Mouse (Mus musculus) limb, embryonic 11.5 days (tissue): ENCODE results near the gene Mob4. TPM values are rescaled to one million over a fixed set of nuclear protein-coding genes. Genes with fewer than 3 reads are reported as not detected.

Experiments
- ATAC-seq: fragments of 200-750 bp; cut with Nextera tagmentation; 2 replicates; pipeline ENCODE4 v1.8.0; 2017; ENCODE audit warnings: low read depth; ENCODE audit not compliant: insufficient number of reproducible peaks, low FRiP score, low TSS enrichment
- DNase-seq: peaks from one replicate; pipeline ENCODE4 v3.0.0-alpha.2; 2015; ENCODE audit warnings: low spot score
- H3K27ac ChIP-seq: fragments of 300-500 bp; sonication (generic); replicated peaks from 2 replicates; pipeline ENCODE4 v1.5.1; 2014; ENCODE audit warnings: low read depth, mild to moderate bottlenecking, low read length
- H3K27me3 ChIP-seq: fragments of 300-500 bp; sonication (generic); 2 replicates; pipeline ENCODE4 v1.6.1; 2014; ENCODE audit warnings: mild to moderate bottlenecking, low read length, mixed read lengths; ENCODE audit not compliant: control insufficient read depth, insufficient read depth
- H3K36me3 ChIP-seq: fragments of 300-500 bp; sonication (generic); 2 replicates; pipeline ENCODE4 v1.6.1; 2014; ENCODE audit warnings: mild to moderate bottlenecking, low read length, moderate library complexity, mixed read lengths; ENCODE audit not compliant: control insufficient read depth, insufficient read depth
- H3K4me1 ChIP-seq: fragments of 300-500 bp; sonication (generic); 2 replicates; pipeline ENCODE4 v1.6.1; 2014; ENCODE audit warnings: low read length, mixed read lengths; ENCODE audit not compliant: control insufficient read depth, insufficient read depth
- H3K4me2 ChIP-seq: fragments of 300-500 bp; sonication (generic); 2 replicates; pipeline ENCODE4 v1.6.1; 2014; ENCODE audit warnings: low read depth, mild to moderate bottlenecking, moderate library complexity; ENCODE audit not compliant: severe bottlenecking
- H3K4me3 ChIP-seq: fragments of 300-500 bp; sonication (generic); 2 replicates; pipeline ENCODE4 v1.5.1; 2014; ENCODE audit warnings: low read depth, low read length
- H3K9ac ChIP-seq: fragments of 300-500 bp; sonication (generic); 2 replicates; pipeline ENCODE4 v1.6.1; 2014; ENCODE audit warnings: mild to moderate bottlenecking, low read length
- H3K9me3 ChIP-seq: fragments of 300-500 bp; sonication (generic); 2 replicates; pipeline ENCODE4 v1.6.1; 2016; ENCODE audit warnings: low read length; ENCODE audit not compliant: control insufficient read depth
- WGBS: fragments of 180-500 bp; shearing (Covaris S2); extraction: QIAGEN DNeasy Blood & Tissue Kit; methylation state at CpG from one replicate; pipeline ENCODE4 v1.1.7; 2014; 5-methylcytosine and 5-hydroxymethylcytosine counted together
- polyA plus RNA-seq: library from polyadenylated mRNA; unstranded; fragments of >200 nt; fragmentation: Nextera tagmentation; extraction: Ambion mirVana; gene quantifications from 2 replicates; pipeline ENCODE4 v1.2.1, GENCODE M21; 2014

The Mob4 gene
- polyA plus RNA-seq = 149 and 155 TPM in 2 replicates

- H3K27me3 ChIP-seq = no peaks in the 10 kb centered on the region
These were observed at the start of gene Mob4 for GRCm38 (mm10) chr1:55130943-55131401. TSS of gene Mob4 (plus strand) at chr1:55131231.

GRCm38 (mm10) chr1:55082106-55082505, 48.9 kb upstream of the Mob4 start:
- Histone ChIP-seq H3K27me3 (no peaks in the 10 kb centered on the region), H3K27ac (no peak overlapping the region), H3K36me3 (peaks cover 35% of the 10 kb centered on the region), H3K9me3 (no peaks in the 10 kb centered on the region; the same call in 1 of the 2 replicates), H3K4me1 (peaks cover 8% of the 10 kb centered on the region), H3K9ac (no peak overlapping the region), H3K4me2 (no peak overlapping the region), H3K4me3 (no peak overlapping the region)
- WGBS = 74% methylated on average over 1 of the region's 1 CpGs
- no peak for ATAC-seq
- DNase-seq = no peak

More at GRCm38 (mm10) chr1:55130943-55131401, at the start of gene Mob4:
- DNase-seq (peak; percentile 95), ATAC-seq (peak; percentile 98)
- peak within 1 kb of the TSS; percentile 96 for H3K27ac ChIP-seq
- H3K9ac ChIP-seq = peak within 1 kb of the TSS; percentile 98
- WGBS = 0% methylated on average over 41 of the region's 42 CpGs
- H3K36me3 ChIP-seq = no peaks in the 10 kb centered on the region
- no peaks in the 10 kb centered on the region for H3K9me3 ChIP-seq
- peak within 1 kb of the TSS; percentile 93 for H3K4me3 ChIP-seq
- H3K4me1 ChIP-seq = peaks cover 5% of the 10 kb centered on the region; the same call in 1 of the 2 replicates
- H3K4me2 ChIP-seq = peak within 1 kb of the TSS; percentile 62

GRCm38 (mm10) chr1:55085781-55086366, 45.2 kb upstream of the Mob4 start:
- H3K4me1 ChIP-seq = peaks cover 11% of the 10 kb centered on the region
- H3K4me2 ChIP-seq = peak overlapping the region; percentile 79

GRCm38 (mm10) chr1:55086868-55087400, 44.1 kb upstream of the Mob4 start:
- WGBS = 3% methylated on average over 13 of the region's 13 CpGs
- DNase-seq = no peak
- peaks cover 23% of the 10 kb centered on the region for H3K36me3 ChIP-seq

More at GRCm38 (mm10) chr1:55085781-55086366, 45.2 kb upstream of the Mob4 start:
- 50% methylated on average over 7 of the region's 7 CpGs for WGBS
- no peaks in the 10 kb centered on the region; the same call in 1 of the 2 replicates for H3K9me3 ChIP-seq
- H3K27ac ChIP-seq = no peak overlapping the region
- H3K9ac ChIP-seq = no peak overlapping the region
- peak overlapping the region; percentile 97; the same call in 1 of the 2 replicates for H3K4me3 ChIP-seq
- no peak for ATAC-seq
- H3K36me3 ChIP-seq = peaks cover 27% of the 10 kb centered on the region
- no peaks in the 10 kb centered on the region for H3K27me3 ChIP-seq
- no peak for DNase-seq

GRCm38 (mm10) chr1:55087401-55087904, 43.6 kb upstream of the Mob4 start:
- H3K36me3 ChIP-seq = peaks cover 18% of the 10 kb centered on the region
- peak; percentile 61 for ATAC-seq

More at GRCm38 (mm10) chr1:55086868-55087400, 44.1 kb upstream of the Mob4 start:
- peak overlapping the region; percentile 97 for H3K4me3 ChIP-seq
- no peaks in the 10 kb centered on the region; the same call in 1 of the 2 replicates for H3K9me3 ChIP-seq
- H3K4me2 ChIP-seq = peak overlapping the region; percentile 79
- H3K27ac ChIP-seq = peak overlapping the region; percentile 92
- H3K9ac ChIP-seq = peak overlapping the region; percentile 93
- H3K27me3 ChIP-seq = no peaks in the 10 kb centered on the region
- ATAC-seq = no peak; the same call in 1 of the 2 replicates
- peaks cover 11% of the 10 kb centered on the region for H3K4me1 ChIP-seq

GRCm38 (mm10) chr1:55087932-55088610, 43.0 kb upstream of the Mob4 start, which contains the start of the genes Hspe1 and Hspd1:
TSS of gene Hspe1 (plus strand) at chr1:55088132.
TSS of gene Hspd1 (minus strand) at chr1:55088243.
- peaks cover 14% of the 10 kb centered on the region for H3K36me3 ChIP-seq
- under 1% methylated on average over 55 of the region's 76 CpGs for WGBS

More at GRCm38 (mm10) chr1:55087401-55087904, 43.6 kb upstream of the Mob4 start:
- peaks cover 11% of the 10 kb centered on the region for H3K4me1 ChIP-seq
- H3K27me3 ChIP-seq = no peaks in the 10 kb centered on the region
- H3K4me2 ChIP-seq = peak overlapping the region; percentile 79
- H3K27ac ChIP-seq = peak overlapping the region; percentile 92
- 0% methylated on average over 29 of the region's 57 CpGs for WGBS
- H3K9ac ChIP-seq = peak overlapping the region; percentile 93
- H3K9me3 ChIP-seq = no peaks in the 10 kb centered on the region; the same call in 1 of the 2 replicates
- DNase-seq = no peak
- H3K4me3 ChIP-seq = peak overlapping the region; percentile 97

GRCm38 (mm10) chr1:55088611-55089497, 42.2 kb upstream of the Mob4 start:
- H3K27ac ChIP-seq = peak overlapping the region; percentile 92
- ATAC-seq (peak; percentile 17), DNase-seq (no peak)
- no peaks in the 10 kb centered on the region for H3K27me3 ChIP-seq
- 8% methylated on average over 16 of the region's 16 CpGs for WGBS
- H3K36me3 ChIP-seq = peaks cover 6% of the 10 kb centered on the region; the same call in 1 of the 2 replicates
- peak overlapping the region; percentile 79 for H3K4me2 ChIP-seq
- H3K4me1 ChIP-seq = peaks cover 11% of the 10 kb centered on the region
- H3K9me3 ChIP-seq = no peaks in the 10 kb centered on the region
- H3K9ac ChIP-seq = peak overlapping the region; percentile 93
- H3K4me3 ChIP-seq = peak overlapping the region; percentile 97

More at GRCm38 (mm10) chr1:55087932-55088610, 43.0 kb upstream of the Mob4 start, which contains the start of the genes Hspe1 and Hspd1:
- H3K27me3 ChIP-seq = no peaks in the 10 kb centered on the region
- peak; percentile 96 for ATAC-seq
- DNase-seq = peak; percentile 100
- peak within 1 kb of the TSS; percentile 79 for H3K4me2 ChIP-seq
- H3K9me3 ChIP-seq = no peaks in the 10 kb centered on the region
- peak within 1 kb of the TSS; percentile 93 for H3K9ac ChIP-seq
- peaks cover 11% of the 10 kb centered on the region for H3K4me1 ChIP-seq
- peak within 1 kb of the TSS; percentile 92 for H3K27ac ChIP-seq
- peak within 1 kb of the TSS; percentile 97 for H3K4me3 ChIP-seq
